Comparison of ENCODE assay signal across 21 mouse cellular contexts in the genomic region with DNA sequence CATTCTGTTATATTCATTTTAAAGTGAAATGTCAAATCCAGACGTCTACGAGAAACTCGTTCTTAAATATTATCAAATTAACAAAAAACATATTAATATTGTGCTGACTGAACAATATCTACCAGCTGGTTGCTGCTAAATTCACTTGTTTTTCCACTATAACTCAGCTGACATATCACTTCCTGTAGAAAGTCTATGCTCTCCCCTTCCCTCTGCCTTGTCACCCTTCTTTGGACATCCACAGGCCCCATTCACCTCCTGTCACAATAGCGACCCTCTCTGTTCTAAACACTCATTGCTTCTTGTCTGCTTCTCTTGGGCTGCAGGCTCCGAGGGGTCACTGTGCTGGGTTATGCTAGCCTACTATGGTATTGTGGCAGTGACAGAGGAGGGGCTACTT.
"Had no signal": no experiment of that assay in that cellular context is flagged by ENCODE, and none has a peak within 500 bp of the region (broad histone marks: within the 10 kb centered on the region; RNA-seq: fewer than 3 reads in every experiment).

No protein-coding gene starts in this region.

- H3K4me1 ChIP-seq: heart, embryonic 15.5 days; limb, embryonic 13.5 days had no signal

- ATAC-seq: forebrain, postnatal 0 days; hindbrain, postnatal 0 days; intestine, embryonic 16.5 days; liver, embryonic 12.5 days had no signal

- H3K27ac ChIP-seq: heart, adult 2 months; heart, embryonic 13.5 days; heart, embryonic 15.5 days; hindbrain, embryonic 12.5 days; hindbrain, embryonic 15.5 days; hindbrain, postnatal 0 days; limb, embryonic 13.5 days; limb, embryonic 15.5 days; liver, embryonic 12.5 days had no signal

- H3K4me3 ChIP-seq: heart, adult 2 months; heart, embryonic 13.5 days; heart, embryonic 15.5 days; hindbrain, embryonic 12.5 days; hindbrain, embryonic 15.5 days; limb, embryonic 13.5 days; limb, embryonic 15.5 days; liver, embryonic 12.5 days had no signal

- H3K9me3 ChIP-seq: heart, embryonic 13.5 days; heart, embryonic 15.5 days; hindbrain, embryonic 12.5 days; hindbrain, embryonic 15.5 days; limb, embryonic 13.5 days; limb, embryonic 15.5 days; liver, embryonic 12.5 days had no signal

- H3K9ac ChIP-seq: forebrain, postnatal 0 days; heart, embryonic 13.5 days; heart, embryonic 15.5 days; hindbrain, embryonic 12.5 days; hindbrain, embryonic 15.5 days; limb, embryonic 13.5 days; limb, embryonic 15.5 days; liver, embryonic 12.5 days had no signal

- DNase-seq: forebrain, postnatal 0 days; gastrocnemius, postnatal 14 days; gastrocnemius, postnatal 36 days; heart, adult 11 months; heart, adult 2 months; heart, postnatal 14 days; heart, postnatal 36 days; kidney, adult 11 months; layer of hippocampus, adult 9-11 months; layer of hippocampus, postnatal 36 days; left cerebral cortex, postnatal 4 days had no signal

- H3K4me2 ChIP-seq: heart, embryonic 11.5 days; heart, embryonic 13.5 days; heart, embryonic 15.5 days; hindbrain, embryonic 12.5 days; hindbrain, embryonic 15.5 days; limb, embryonic 13.5 days; limb, embryonic 15.5 days; liver, embryonic 12.5 days had no signal

- H3K27me3 ChIP-seq: heart, embryonic 15.5 days; hindbrain, embryonic 12.5 days; hindbrain, embryonic 15.5 days; limb, embryonic 13.5 days; limb, embryonic 15.5 days; liver, embryonic 12.5 days had no signal

- H3K36me3 ChIP-seq: heart, embryonic 13.5 days; heart, embryonic 15.5 days; hindbrain, embryonic 12.5 days; hindbrain, embryonic 15.5 days; limb, embryonic 13.5 days; limb, embryonic 15.5 days; liver, embryonic 12.5 days had no signal
